Mouse (Mus musculus) liver, embryonic 13.5 days (tissue): ENCODE data around the gene 4930523C07Rik. TPM values are rescaled to one million over a fixed set of nuclear protein-coding genes. Genes with fewer than 3 reads are reported as not detected.

ENCODE experiments used
- ATAC-seq: fragments of 200-750 bp; cut with Nextera tagmentation; 2 replicates; pipeline ENCODE4 v1.8.0; 2017; ENCODE audit warnings: low read depth, mild to moderate bottlenecking, moderate number of reproducible peaks, moderate library complexity
- DNase-seq: peaks from one replicate; pipeline ENCODE4 v3.0.0; 2022
- H3K27ac ChIP-seq: fragments of 300-500 bp; sonication (generic); 2 replicates; pipeline ENCODE4 v1.5.1; 2015; ENCODE audit warnings: moderate library complexity, mild to moderate bottlenecking, inconsistent platforms
- H3K27me3 ChIP-seq: fragments of 300-500 bp; sonication (generic); 2 replicates; pipeline ENCODE4 v1.6.1; 2015; ENCODE audit warnings: mild to moderate bottlenecking, inconsistent platforms
- H3K36me3 ChIP-seq: fragments of 300-500 bp; sonication (generic); 2 replicates; pipeline ENCODE4 v1.6.1; 2015; ENCODE audit warnings: mild to moderate bottlenecking, inconsistent platforms
- H3K4me1 ChIP-seq: fragments of 300-500 bp; sonication (generic); replicated peaks from 2 replicates; pipeline ENCODE4 v1.6.1; 2015; ENCODE audit warnings: inconsistent platforms
- H3K4me2 ChIP-seq: fragments of 300-500 bp; sonication (generic); 2 replicates; pipeline ENCODE4 v1.6.1; 2015; ENCODE audit warnings: inconsistent platforms, mild to moderate bottlenecking, moderate library complexity
- H3K4me3 ChIP-seq: fragments of 300-500 bp; sonication (generic); replicated peaks from 2 replicates; pipeline ENCODE4 v1.5.1; 2015; ENCODE audit warnings: mild to moderate bottlenecking, inconsistent platforms
- H3K9ac ChIP-seq: fragments of 300-500 bp; sonication (generic); 2 replicates; pipeline ENCODE4 v1.6.1; 2015; ENCODE audit warnings: mild to moderate bottlenecking, inconsistent platforms
- H3K9me3 ChIP-seq: fragments of 300-500 bp; sonication (generic); replicated peaks from 2 replicates; pipeline ENCODE4 v1.6.1; 2016; ENCODE audit warnings: inconsistent platforms
- WGBS: fragments of 180-500 bp; shearing (Covaris S2); methylation state at CpG from one replicate; pipeline ENCODE4 v1.1.7; 2015; ENCODE audit not compliant: insufficient replicate concordance; 5-methylcytosine and 5-hydroxymethylcytosine counted together
- polyA plus RNA-seq: library from polyadenylated mRNA; unstranded; fragments of >200 nt; fragmentation: Nextera tagmentation; extraction: Ambion mirVana; gene quantifications from 2 replicates; pipeline ENCODE4 v1.2.1, GENCODE M21; 2015

The 4930523C07Rik gene
- polyA plus RNA-seq, 1 experiment from 2014 or later, result 29.8 TPM

DNA sequence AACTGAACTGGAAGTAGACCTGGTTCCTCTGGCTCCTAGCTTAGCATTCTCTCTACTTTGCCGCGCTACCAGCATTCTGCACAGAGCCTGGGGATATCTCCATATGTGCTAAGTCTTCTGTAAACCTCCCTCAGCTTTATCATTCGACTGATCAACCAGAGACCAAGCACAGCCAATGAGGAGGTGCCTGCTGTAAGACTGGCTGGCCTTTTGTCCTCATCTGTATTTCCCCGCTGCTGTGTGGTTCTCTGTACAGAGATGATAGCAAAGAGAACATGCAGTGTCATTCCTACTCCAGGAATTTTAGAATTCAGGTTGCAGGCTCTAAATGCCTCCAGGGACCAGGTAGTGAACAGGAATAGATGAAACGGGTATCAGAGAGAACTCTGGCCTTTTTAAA is 17.1 kb downstream of the 4930523C07Rik start:
- H3K36me3 ChIP-seq, result peaks cover 6% of the 10 kb centered on the region; the same call in 1 of the 2 replicates
- H3K27me3 ChIP-seq, result no peaks in the 10 kb centered on the region
- H3K9ac ChIP-seq, result peak overlapping the region; percentile 64
- H3K4me1 ChIP-seq, result peaks cover 89% of the 10 kb centered on the region
- DNase-seq, result peak; percentile 73
- H3K4me3 ChIP-seq, result peak overlapping the region; percentile 28
- H3K27ac ChIP-seq, result peak overlapping the region; percentile 97
- WGBS, result 20% methylated on average over 5 of the region's 5 CpGs
- no peaks in the 10 kb centered on the region for H3K9me3 ChIP-seq
- ATAC-seq, result peak; percentile 98
- peak overlapping the region; percentile 67 for H3K4me2 ChIP-seq

DNA sequence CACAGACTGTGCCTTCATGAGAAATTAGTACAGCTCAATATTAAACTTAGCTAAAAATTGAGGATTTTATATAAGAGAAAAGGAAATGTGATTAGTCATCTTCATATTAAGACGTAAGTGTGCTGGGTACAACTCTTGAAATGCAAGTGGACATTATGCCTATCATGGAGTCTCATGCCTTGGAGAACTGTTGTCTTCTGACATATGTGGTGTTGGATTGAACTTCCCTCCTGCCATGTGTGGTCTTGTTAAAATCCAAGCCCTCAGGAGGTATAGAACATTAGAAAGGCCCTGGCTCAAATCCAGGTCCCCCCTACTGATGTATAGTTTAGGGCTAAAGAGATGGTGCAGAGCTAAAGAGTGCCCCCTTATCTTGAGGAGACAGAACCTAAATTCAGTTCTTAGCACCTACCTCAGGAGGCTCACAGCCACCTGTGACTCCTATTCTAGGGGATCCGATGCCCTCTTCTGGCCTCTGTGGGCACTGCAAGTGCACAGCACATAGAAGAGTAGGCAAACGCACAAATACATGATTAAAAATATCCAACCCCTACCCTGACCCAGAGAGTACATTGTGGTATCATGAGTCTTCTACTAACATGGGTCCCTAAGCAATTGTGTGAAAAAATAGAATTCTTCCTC is 17.7 kb downstream of the 4930523C07Rik start:
- Histone ChIP-seq H3K4me3 (0 out of 2 replicates have a peak overlapping the region, but pooled peaks have one; percentile 28), H3K4me1 (peaks cover 84% of the 10 kb centered on the region), H3K36me3 (peaks cover 11% of the 10 kb centered on the region), H3K9ac (no peak overlapping the region), H3K27ac (peak overlapping the region; percentile 97), H3K9me3 (0 out of 2 replicates have a peak, but pooled peaks cover 2% of the 10 kb centered on the region), H3K27me3 (no peaks in the 10 kb centered on the region), H3K4me2 (peak overlapping the region; percentile 67)
- DNase-seq (peak; percentile 57), ATAC-seq (peak; percentile 37)
- WGBS, result 32% methylated on average over 3 of the region's 3 CpGs

DNA sequence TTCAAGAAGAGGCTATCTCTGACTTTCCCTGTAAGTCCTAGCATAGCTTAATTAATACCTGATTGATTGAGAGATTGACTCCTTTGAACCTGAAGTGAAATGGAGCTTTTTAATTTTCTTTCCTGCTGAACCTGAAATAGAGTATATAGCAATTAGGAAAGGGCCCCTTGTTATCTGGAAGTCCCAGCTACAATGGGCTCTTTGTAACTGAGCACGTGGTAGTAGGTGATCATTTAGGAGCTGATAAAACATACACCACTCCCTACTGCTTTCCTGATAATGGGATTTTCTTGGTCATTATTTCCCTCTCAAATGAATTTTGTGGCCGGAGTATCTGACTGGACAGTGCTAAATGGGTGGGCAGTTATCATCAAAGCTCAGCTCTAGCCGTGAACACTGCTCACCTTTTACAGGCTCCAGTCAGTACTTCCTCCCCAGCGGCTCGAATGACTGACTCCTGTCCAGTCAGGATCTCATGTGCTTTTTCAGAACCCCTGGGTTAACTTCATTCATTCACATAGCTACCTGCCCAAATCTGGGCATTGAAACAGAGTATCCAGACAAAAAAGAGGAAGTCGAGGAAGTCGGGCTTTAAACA is 20.5 kb downstream of the 4930523C07Rik start:
- Histone ChIP-seq H3K36me3 (peaks cover 12% of the 10 kb centered on the region), H3K27ac (no peak overlapping the region), H3K9me3 (0 out of 2 replicates have a peak, but pooled peaks cover 5% of the 10 kb centered on the region), H3K4me3 (no peak overlapping the region), H3K9ac (no peak overlapping the region), H3K4me2 (no peak overlapping the region), H3K27me3 (no peaks in the 10 kb centered on the region), H3K4me1 (peaks cover 57% of the 10 kb centered on the region)
- 40% methylated on average over 7 of the region's 7 CpGs for WGBS
- DNase-seq (no peak), ATAC-seq (no peak)

DNA sequence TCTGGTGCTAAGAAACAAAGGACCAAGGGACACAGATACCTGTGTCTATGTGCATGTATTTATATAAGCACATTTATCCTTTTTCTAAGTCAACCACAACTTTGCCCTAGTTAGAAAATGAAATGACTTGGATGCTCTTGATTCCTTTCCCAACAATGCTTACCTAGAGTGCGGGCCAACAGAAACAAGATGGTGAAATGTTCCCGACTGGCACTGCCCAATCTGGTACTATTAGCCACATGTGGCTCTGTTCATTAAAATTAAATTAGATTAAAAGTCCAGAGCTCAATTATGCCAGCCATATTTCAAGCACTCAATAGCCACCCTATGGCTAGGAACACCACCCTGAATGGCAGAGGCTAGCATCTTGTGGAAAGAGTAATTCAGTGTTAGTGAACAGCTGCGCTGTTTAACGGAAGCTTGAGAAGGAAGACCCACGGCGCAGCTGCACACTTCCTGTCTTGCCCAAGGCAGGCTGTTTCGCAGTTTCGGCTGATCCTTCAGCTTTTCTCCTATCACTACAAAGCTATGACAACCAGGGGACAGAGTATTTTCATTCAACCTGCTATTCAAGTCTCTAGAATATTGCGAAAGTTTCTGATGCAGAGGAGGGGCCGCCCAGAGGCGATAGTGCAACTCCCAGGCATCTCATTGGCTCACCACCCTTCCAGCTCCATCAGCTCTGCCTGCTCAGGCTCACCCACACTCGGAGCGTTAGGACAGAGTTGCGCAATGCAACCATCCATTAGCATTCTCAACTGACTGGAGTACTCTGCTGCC is 34.9 kb downstream of the 4930523C07Rik start:
- ATAC-seq (peak; percentile 80), DNase-seq (no peak)
- Histone ChIP-seq H3K9ac (0 out of 2 replicates have a peak overlapping the region, but pooled peaks have one; percentile 4), H3K4me2 (peak overlapping the region; percentile 26; the same call in 1 of the 2 replicates), H3K9me3 (no peaks in the 10 kb centered on the region), H3K4me3 (no peak overlapping the region), H3K36me3 (peaks cover 43% of the 10 kb centered on the region), H3K27me3 (no peaks in the 10 kb centered on the region), H3K4me1 (peaks cover 8% of the 10 kb centered on the region), H3K27ac (no peak overlapping the region)
- 30% methylated on average over 14 of the region's 14 CpGs for WGBS

DNA sequence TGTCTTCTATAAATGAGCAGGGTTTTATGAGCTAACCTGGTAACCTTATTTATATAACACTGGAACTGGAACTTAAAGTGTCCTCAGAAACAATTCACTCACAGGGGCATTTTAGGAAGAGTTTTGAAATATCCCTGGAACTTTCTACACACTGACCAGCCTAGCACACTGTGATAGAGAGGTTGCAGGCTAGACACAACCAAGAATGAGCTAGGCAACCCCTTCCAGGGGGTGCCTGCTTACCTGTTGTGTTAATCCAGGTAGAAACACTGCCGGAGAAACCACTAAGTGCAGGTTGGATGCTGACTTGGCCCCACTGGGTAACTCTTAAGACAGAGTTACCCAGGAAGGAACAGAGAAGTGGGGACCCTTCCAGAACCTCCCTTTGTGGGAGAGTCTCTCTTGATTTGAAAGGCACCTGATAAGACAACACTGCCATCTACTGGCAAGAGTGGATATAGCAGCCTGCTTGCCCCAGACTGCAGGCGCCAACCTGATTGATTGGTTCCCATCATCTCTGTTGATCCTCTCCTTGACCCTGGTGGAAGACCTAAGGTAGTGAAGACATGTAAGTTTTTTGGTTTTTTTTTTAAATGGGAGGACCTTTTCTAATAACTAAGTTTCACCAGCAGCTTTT is 36.7 kb downstream of the 4930523C07Rik start:
- WGBS, result 32% methylated on average over 2 of the region's 2 CpGs
- Histone ChIP-seq H3K27ac (no peak overlapping the region), H3K4me2 (no peak overlapping the region), H3K4me1 (peaks cover 8% of the 10 kb centered on the region), H3K9me3 (no peaks in the 10 kb centered on the region), H3K27me3 (no peaks in the 10 kb centered on the region), H3K36me3 (peaks cover 26% of the 10 kb centered on the region), H3K4me3 (no peak overlapping the region), H3K9ac (no peak overlapping the region)
- no peak for DNase-seq
- peak; percentile 37 for ATAC-seq

DNA sequence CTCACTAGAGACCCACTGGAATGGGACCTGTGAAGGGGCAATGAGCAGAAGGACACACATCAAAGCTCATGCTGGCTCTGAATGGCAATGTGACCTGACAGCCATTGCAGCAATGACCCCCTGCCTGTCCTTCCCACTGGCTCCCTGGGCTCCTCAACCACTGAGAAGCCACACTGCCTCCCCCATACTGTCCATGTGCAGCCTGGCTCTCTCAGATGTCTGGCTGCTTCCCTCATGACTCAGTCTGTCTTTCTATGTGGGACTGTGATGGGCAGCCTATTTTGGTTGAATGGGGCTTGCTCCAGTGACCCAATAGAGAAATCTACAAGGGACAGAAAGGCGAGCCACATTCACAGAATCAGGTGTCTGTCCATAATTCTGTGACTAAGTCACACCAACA is 38.5 kb downstream of the 4930523C07Rik start:
- H3K9me3 ChIP-seq, result no peaks in the 10 kb centered on the region
- no peak overlapping the region for H3K9ac ChIP-seq
- ATAC-seq (no peak), DNase-seq (no peak)
- no peak overlapping the region for H3K4me3 ChIP-seq
- 47% methylated on average over 1 of the region's 1 CpGs for WGBS
- H3K27me3 ChIP-seq, result no peaks in the 10 kb centered on the region
- H3K36me3 ChIP-seq, result peaks cover 9% of the 10 kb centered on the region
- H3K27ac ChIP-seq, result no peak overlapping the region
- peaks cover 8% of the 10 kb centered on the region for H3K4me1 ChIP-seq
- H3K4me2 ChIP-seq, result no peak overlapping the region

DNA sequence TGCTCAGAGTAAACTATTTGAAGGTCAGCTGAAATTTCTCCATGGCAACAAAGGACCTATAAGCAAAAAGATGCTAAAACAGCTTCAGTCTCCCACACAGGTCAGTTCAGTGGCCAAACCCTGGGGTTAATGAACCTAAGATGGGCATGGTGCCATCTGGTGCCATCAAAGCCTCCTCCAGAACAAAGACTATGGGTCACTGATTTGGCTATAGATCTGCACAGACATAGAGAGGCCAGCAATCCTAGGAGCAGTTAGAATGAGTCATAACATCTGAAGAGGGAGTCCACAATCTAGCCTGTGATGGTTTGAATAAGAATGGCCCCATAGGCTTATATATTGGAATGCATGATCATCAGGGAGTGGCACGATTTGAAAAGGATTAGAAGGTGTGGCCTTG is 40.1 kb downstream of the 4930523C07Rik start:
- Histone ChIP-seq H3K27me3 (no peaks in the 10 kb centered on the region), H3K9ac (no peak overlapping the region), H3K4me3 (no peak overlapping the region), H3K4me1 (peaks cover 3% of the 10 kb centered on the region), H3K4me2 (no peak overlapping the region), H3K9me3 (no peaks in the 10 kb centered on the region), H3K27ac (no peak overlapping the region), H3K36me3 (no peaks in the 10 kb centered on the region)
- 67% methylated on average over 1 of the region's 1 CpGs for WGBS
- ATAC-seq (no peak), DNase-seq (no peak)

DNA sequence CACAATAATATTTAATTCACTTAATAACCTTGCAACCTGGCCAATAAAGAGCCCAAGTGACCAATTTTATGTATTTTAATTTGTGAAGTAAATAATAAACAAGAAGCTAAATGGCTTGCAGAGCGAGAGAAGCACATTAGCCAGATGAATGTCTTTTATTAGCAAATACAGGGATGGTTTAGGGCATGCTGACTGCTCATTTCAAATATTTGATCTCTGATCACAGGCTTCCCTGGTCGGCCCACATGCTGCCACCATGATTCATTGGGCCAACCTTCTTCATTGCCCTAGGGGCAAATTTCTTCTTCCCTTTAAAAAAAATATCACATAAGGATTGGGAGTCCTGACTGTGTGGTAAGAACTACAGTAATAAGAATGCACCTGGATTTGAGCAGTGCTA is 42.5 kb downstream of the 4930523C07Rik start:
- Histone ChIP-seq H3K9me3 (no peaks in the 10 kb centered on the region), H3K27me3 (no peaks in the 10 kb centered on the region), H3K36me3 (no peaks in the 10 kb centered on the region), H3K9ac (no peak overlapping the region), H3K4me1 (no peaks in the 10 kb centered on the region), H3K4me3 (no peak overlapping the region), H3K4me2 (no peak overlapping the region), H3K27ac (no peak overlapping the region)
- DNase-seq, result no peak
- ATAC-seq, result no peak
- WGBS, result 56% methylated on average over 2 of the region's 2 CpGs

DNA sequence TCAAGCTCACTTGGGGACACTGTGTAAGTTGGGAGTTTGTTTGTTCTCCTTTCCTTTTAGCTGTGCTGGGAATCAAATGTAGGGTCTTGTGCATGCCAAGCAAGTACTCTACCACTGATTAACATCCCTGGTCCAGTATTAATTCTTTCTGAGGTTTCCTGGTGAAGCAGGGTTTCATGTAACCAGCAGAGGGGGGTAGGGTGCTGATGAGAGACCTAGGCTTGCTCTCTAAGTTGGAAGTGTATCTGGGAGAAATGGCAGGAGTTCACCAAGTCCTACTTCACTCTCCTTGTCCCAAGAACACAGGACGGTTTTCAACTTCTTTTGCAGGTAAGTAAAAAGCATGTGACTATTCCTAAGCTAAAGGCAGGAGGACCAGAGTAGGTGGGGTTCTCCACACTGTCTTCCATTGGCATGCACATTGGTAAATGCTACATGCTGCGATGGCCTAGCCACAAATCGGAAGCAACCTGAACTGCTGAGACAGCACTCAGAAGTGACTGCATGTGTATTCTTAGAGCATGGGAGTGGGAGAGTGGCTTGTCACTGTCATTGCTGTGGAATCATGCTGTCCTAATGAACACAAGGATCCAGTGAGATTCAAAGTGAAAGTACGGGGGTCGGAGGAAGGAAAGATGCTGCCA is 55.6 kb downstream of the 4930523C07Rik start:
- no peaks in the 10 kb centered on the region for H3K4me1 ChIP-seq
- ATAC-seq, result no peak
- H3K27me3 ChIP-seq, result no peaks in the 10 kb centered on the region
- H3K4me2 ChIP-seq, result no peak overlapping the region
- DNase-seq, result no peak
- H3K4me3 ChIP-seq, result no peak overlapping the region
- H3K9me3 ChIP-seq, result no peaks in the 10 kb centered on the region
- 81% methylated on average over 5 of the region's 5 CpGs for WGBS
- no peak overlapping the region for H3K9ac ChIP-seq
- no peaks in the 10 kb centered on the region for H3K36me3 ChIP-seq
- no peak overlapping the region for H3K27ac ChIP-seq

DNA sequence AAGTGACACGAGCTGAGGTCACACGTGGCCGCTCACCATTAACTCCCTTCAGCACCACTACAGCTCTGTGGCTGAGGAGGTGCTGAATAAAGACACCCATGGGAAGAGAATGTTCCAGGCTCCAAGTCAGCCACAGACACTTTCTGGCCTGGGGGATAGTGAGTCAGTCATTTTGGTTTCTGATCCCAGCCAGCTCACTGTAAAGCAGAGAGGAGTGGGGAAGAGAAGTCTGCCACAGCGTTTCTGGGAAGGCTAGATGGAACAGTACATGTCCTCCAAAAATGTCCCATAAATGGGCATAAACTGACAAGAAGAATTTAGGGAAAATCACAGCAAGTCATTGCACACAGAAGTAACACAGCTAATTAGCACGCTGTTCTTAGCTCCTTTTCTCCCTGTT is 56.8 kb downstream of the 4930523C07Rik start:
- 61% methylated on average over 5 of the region's 5 CpGs for WGBS
- Histone ChIP-seq H3K4me1 (no peaks in the 10 kb centered on the region), H3K36me3 (no peaks in the 10 kb centered on the region), H3K27ac (no peak overlapping the region), H3K4me3 (no peak overlapping the region), H3K9me3 (no peaks in the 10 kb centered on the region), H3K27me3 (no peaks in the 10 kb centered on the region), H3K4me2 (no peak overlapping the region), H3K9ac (no peak overlapping the region)
- DNase-seq (no peak), ATAC-seq (no peak)

DNA sequence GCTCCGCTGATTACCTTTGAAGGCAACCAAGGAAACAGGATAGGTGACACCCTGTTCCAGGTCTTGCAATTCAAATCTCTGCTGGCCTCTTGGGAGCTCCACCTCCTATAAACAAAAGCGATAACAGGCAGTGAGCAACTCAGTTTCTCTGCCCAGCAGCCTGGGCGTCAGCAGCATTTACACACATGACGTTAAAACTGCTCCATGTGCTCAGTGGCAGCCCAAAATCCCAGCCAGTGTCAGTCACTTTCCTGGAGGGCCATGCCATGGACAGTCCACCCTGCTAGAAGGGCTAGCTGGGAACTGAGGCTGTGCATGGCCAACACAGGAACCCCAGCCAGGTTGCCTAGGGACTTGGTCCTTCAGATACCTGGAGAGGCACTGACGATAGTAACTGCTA is 61.2 kb downstream of the 4930523C07Rik start:
- 72% methylated on average over 5 of the region's 5 CpGs for WGBS

More for the DNA sequence above, 61.2 kb downstream of the 4930523C07Rik start:
- Histone ChIP-seq H3K4me1 (no peaks in the 10 kb centered on the region), H3K27ac (no peak overlapping the region), H3K27me3 (no peaks in the 10 kb centered on the region), H3K4me3 (no peak overlapping the region), H3K9me3 (no peaks in the 10 kb centered on the region), H3K9ac (no peak overlapping the region), H3K36me3 (no peaks in the 10 kb centered on the region), H3K4me2 (no peak overlapping the region)
- ATAC-seq, result no peak
- DNase-seq, result no peak
